In the genomic region with DNA sequence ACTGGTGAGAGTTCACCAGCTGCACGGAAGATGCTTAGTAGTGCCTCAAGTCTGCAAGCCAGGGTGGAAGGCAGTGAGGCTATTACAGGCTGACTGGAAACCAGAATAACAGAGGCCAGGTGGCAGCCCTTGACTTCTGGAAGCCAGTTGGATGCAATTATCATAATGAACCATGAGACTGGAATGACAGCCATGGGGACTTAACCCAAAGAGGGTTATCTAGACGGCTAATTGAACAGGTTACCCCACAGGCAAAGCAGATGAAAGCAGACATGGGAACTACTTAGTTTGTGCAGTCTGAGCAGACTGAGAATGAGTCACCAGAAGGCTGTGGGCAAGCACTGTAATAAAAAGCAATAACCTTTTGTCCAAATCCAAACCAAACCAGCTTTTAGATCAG, we compare ENCODE assay signal across 27 mouse cellular contexts. TPM values are rescaled to one million over a fixed set of nuclear protein-coding genes. Genes with fewer than 3 reads are reported as not detected.
DNase-seq lines count a peak whose midpoint lies in the region; ATAC-seq and TF ChIP-seq lines count a peak whose summit lies in the region.
"Had no signal": no experiment of that assay in that cellular context is flagged by ENCODE, and none has a peak within 500 bp of the region (broad histone marks: within the 10 kb centered on the region; RNA-seq: fewer than 3 reads in every experiment).

No protein-coding gene starts in this region.

- H3K4me2 ChIP-seq in embryonic facial prominence, embryonic 11.5 days (ENCODE audit: low read depth, low read length): no peak overlapping the region
- peak overlapping the region; percentile 43 for H3K4me2 ChIP-seq in myocyte (ENCODE audit: low read depth)
- H3K4me2 ChIP-seq: embryonic facial prominence, embryonic 13.5 days; heart, embryonic 12.5 days; hindbrain, embryonic 15.5 days had no signal

- H3K79me2 ChIP-seq in myocyte (ENCODE audit: control insufficient read depth, insufficient read depth): no peaks in the 10 kb centered on the region

- H3ac ChIP-seq in myocyte (ENCODE audit: control insufficient read depth, insufficient read length): no peak overlapping the region

- TF ChIP-seq POLR2A in myocyte (IDR thresholded peaks at IDR 0.05; ENCODE audit: insufficient read length, low read depth): no peak

- no peak overlapping the region for H3K4me3 ChIP-seq in embryonic facial prominence, embryonic 11.5 days (ENCODE audit: low read depth, low read length)
- no peak overlapping the region for H3K4me3 ChIP-seq in myocyte
- H3K4me3 ChIP-seq: embryonic facial prominence, embryonic 13.5 days; forebrain, embryonic 10.5 days; heart, adult 2 months; heart, embryonic 12.5 days; hindbrain, embryonic 15.5 days had no signal

- H3K9me3 ChIP-seq in embryonic facial prominence, embryonic 11.5 days (replicated peaks; ENCODE audit: control insufficient read depth, low read length): no peaks in the 10 kb centered on the region
- H3K9me3 ChIP-seq: embryonic facial prominence, embryonic 13.5 days; forebrain, embryonic 10.5 days; G1E; heart, embryonic 12.5 days; hindbrain, embryonic 15.5 days had no signal

- 33% methylated on average over 2 of the region's 2 CpGs for WGBS in embryonic facial prominence, embryonic 11.5 days

- no peaks in the 10 kb centered on the region for H3K36me3 ChIP-seq in embryonic facial prominence, embryonic 11.5 days (replicated peaks; ENCODE audit: control insufficient read depth, insufficient read depth, low read depth, low read length)
- H3K36me3 ChIP-seq in myocyte (ENCODE audit: control insufficient read depth, insufficient read depth): no peaks in the 10 kb centered on the region
- H3K36me3 ChIP-seq: embryonic facial prominence, embryonic 13.5 days; forebrain, embryonic 10.5 days; G1E; heart, embryonic 12.5 days; hindbrain, embryonic 15.5 days had no signal

- peak; percentile 4 for DNase-seq in adipocyte (ENCODE audit: low spot score)
- peak; percentile 49 for DNase-seq in embryonic facial prominence, embryonic 11.5 days (ENCODE audit: low spot score)
- DNase-seq in gastrocnemius, adult 18-20 months (ENCODE audit: low spot score): no peak
- DNase-seq in kidney, adult 18-20 months: no peak
- DNase-seq in heart, adult 8-10 months (ENCODE audit: low spot score): no peak
- DNase-seq in thymus, postnatal 4 days: no peak
- DNase-seq: adrenal gland, adult 2 months; adrenal gland, postnatal 25 days; B cell, adult 2 months; cerebellum, adult 11 months; cerebellum, adult 8-10 months; cerebellum, postnatal 14 days; embryo, embryonic 11 days; gastrocnemius, postnatal 14 days; heart, adult 2 months; heart, postnatal 36 days had no signal

- no peak overlapping the region for H3K9ac ChIP-seq in embryonic facial prominence, embryonic 11.5 days (replicated peaks; ENCODE audit: low read length)
- H3K9ac ChIP-seq: embryonic facial prominence, embryonic 13.5 days; heart, embryonic 12.5 days; hindbrain, embryonic 15.5 days had no signal

- no peaks in the 10 kb centered on the region for H3K27me3 ChIP-seq in embryonic facial prominence, embryonic 11.5 days (ENCODE audit: control insufficient read depth, insufficient read depth, low read length)
- no peaks in the 10 kb centered on the region for H3K27me3 ChIP-seq in myocyte (ENCODE audit: control insufficient read depth, insufficient read depth, insufficient read length)
- H3K27me3 ChIP-seq: embryonic facial prominence, embryonic 13.5 days; heart, embryonic 12.5 days; hindbrain, embryonic 15.5 days had no signal

- no peaks in the 10 kb centered on the region for H3K4me1 ChIP-seq in embryonic facial prominence, embryonic 11.5 days (ENCODE audit: control insufficient read depth, insufficient read depth, low read length)
- H3K4me1 ChIP-seq: embryonic facial prominence, embryonic 13.5 days; forebrain, embryonic 10.5 days; heart, embryonic 12.5 days; hindbrain, embryonic 15.5 days had no signal

- H3K27ac ChIP-seq in embryonic facial prominence, embryonic 11.5 days (replicated peaks; ENCODE audit: low read depth, low read length): no peak overlapping the region
- H3K27ac ChIP-seq: embryonic facial prominence, embryonic 13.5 days; forebrain, embryonic 10.5 days; heart, adult 2 months; hindbrain, embryonic 15.5 days had no signal

- ATAC-seq in embryonic facial prominence, embryonic 11.5 days (replicated peaks; ENCODE audit: insufficient number of reproducible peaks, low FRiP score, low TSS enrichment, low read depth): no peak
- ATAC-seq: activated CD4-positive, CD25-positive, alpha-beta regulatory T cell, adult 4 months; CD4-positive, CD25-positive, alpha-beta regulatory T cell, adult 4 months; forebrain, embryonic 14.5 days; intestine, embryonic 16.5 days had no signal

TF ChIP-seq in myocyte, 11 proteins besides CTCF, POLR2A, EP300 and RAD21:
- no peak for TF ChIP-seq MYOD1 (IDR thresholded peaks at IDR 0.05; ENCODE audit: control insufficient read depth in 1 of 3, insufficient read length in 2 of 3, low read depth in 2 of 3)
- TF ChIP-seq SRF (IDR thresholded peaks at IDR 0.05; ENCODE audit: control insufficient read depth, insufficient read length, low read depth): no peak
- no peak for TF ChIP-seq TCF12 (IDR thresholded peaks at IDR 0.05; ENCODE audit: insufficient read depth, poor library complexity, severe bottlenecking)
- no peak for TF ChIP-seq REST (IDR thresholded peaks at IDR 0.05; ENCODE audit: insufficient read depth, insufficient read length)
- TF ChIP-seq MAX (IDR thresholded peaks at IDR 0.05; ENCODE audit: low read depth): no peak
- TF ChIP-seq USF1 (IDR thresholded peaks at IDR 0.05; ENCODE audit: low read depth): no peak
- no peak for TF ChIP-seq MYOG (IDR thresholded peaks at IDR 0.05; ENCODE audit: control insufficient read depth in 1 of 3, insufficient read depth in 1 of 3, insufficient read length in 2 of 3, low read depth in 2 of 3)
- no peak for TF ChIP-seq CEBPB (IDR thresholded peaks at IDR 0.05; ENCODE audit: insufficient read depth, poor library complexity, severe bottlenecking)
- TF ChIP-seq E2F4 (IDR thresholded peaks at IDR 0.05; ENCODE audit: insufficient read depth): no peak
- no peak for TF ChIP-seq POLR2AphosphoS2 (IDR thresholded peaks at IDR 0.05; ENCODE audit: insufficient read length, low read depth)

RNA-seq across cellular contexts. Expression of a gene that starts 28.8 kb away (rescaled TPM):
- 13.5 and 15.3 TPM in 2 replicates for polyA plus RNA-seq in embryonic facial prominence, embryonic 11.5 days (2014; fragmentation: Nextera tagmentation; extraction: Ambion mirVana)
- polyA plus RNA-seq in myocyte (2012; fragmentation: generic; extraction: Trizol): 1.5 TPM
- total RNA-seq in gastrocnemius, adult 18-20 months (2021): 1 to 10 TPM in 1 of 2 experiments, under 1 TPM in 1; 0.84 to 1.1 TPM
- 1 to 10 TPM in 3 of 4 experiments, under 1 TPM in 1; 0.73 to 2.6 (median 1.9) TPM for total RNA-seq in heart, adult 8-10 months (2022)
- total RNA-seq: common myeloid progenitor, adult 5-6 weeks had no signal

Comparison
In these comparisons a context has a peak if more than half of its experiments do, and no peak if none do; other contexts are left out.
1. DNase-seq: peak in adipocyte (single experiment) and embryonic facial prominence, embryonic 11.5 days (single experiment); none in gastrocnemius, adult 18-20 months (single experiment), kidney, adult 18-20 months (single experiment), heart, adult 8-10 months (single experiment) and thymus, postnatal 4 days (single experiment).